Mouse (Mus musculus) midbrain, embryonic 16.5 days (tissue): ENCODE measurements around the gene Osbp. TPM values are rescaled to one million over a fixed set of nuclear protein-coding genes. Genes with fewer than 3 reads are reported as not detected.

Experiments
- ATAC-seq: fragments of 200-750 bp; cut with Nextera tagmentation; 2 replicates; pipeline ENCODE4 v1.8.0; 2017; ENCODE audit warnings: moderate TSS enrichment
- H3K27ac ChIP-seq: fragments of 300-500 bp; sonication (generic); 2 replicates; pipeline ENCODE4 v1.5.1; 2014; ENCODE audit warnings: mild to moderate bottlenecking, low read length, mixed read lengths
- H3K27me3 ChIP-seq: fragments of 300-500 bp; sonication (generic); 2 replicates; pipeline ENCODE4 v1.6.1; 2014; ENCODE audit warnings: low read depth, low read length, mixed read lengths; ENCODE audit not compliant: control insufficient read depth, insufficient read depth
- H3K36me3 ChIP-seq: fragments of 300-500 bp; sonication (generic); 2 replicates; pipeline ENCODE4 v1.6.1; 2014; ENCODE audit warnings: mild to moderate bottlenecking, low read length, moderate library complexity, mixed read lengths; ENCODE audit not compliant: control insufficient read depth, insufficient read depth
- H3K4me1 ChIP-seq: fragments of 300-500 bp; sonication (generic); 2 replicates; pipeline ENCODE4 v1.6.1; 2014; ENCODE audit warnings: mild to moderate bottlenecking, low read length, mixed read lengths; ENCODE audit not compliant: control insufficient read depth, insufficient read depth
- H3K4me2 ChIP-seq: fragments of 300-500 bp; sonication (generic); 2 replicates; pipeline ENCODE4 v1.6.1; 2014; ENCODE audit warnings: mild to moderate bottlenecking, low read length, mixed read lengths
- H3K4me3 ChIP-seq: fragments of 300-500 bp; sonication (generic); 2 replicates; pipeline ENCODE4 v1.5.1; 2014; ENCODE audit warnings: low read depth, mild to moderate bottlenecking, low read length, moderate library complexity, mixed read lengths
- H3K9ac ChIP-seq: fragments of 300-500 bp; sonication (generic); 2 replicates; pipeline ENCODE4 v1.6.1; 2014; ENCODE audit warnings: low read depth, low read length, mixed read lengths
- H3K9me3 ChIP-seq: fragments of 300-500 bp; sonication (generic); replicated peaks from 2 replicates; pipeline ENCODE4 v1.6.1; 2014; ENCODE audit warnings: mild to moderate bottlenecking, low read length, mixed read lengths; ENCODE audit not compliant: control insufficient read depth, poor library complexity, severe bottlenecking
- WGBS: fragments of 180-500 bp; shearing (Covaris S2); extraction: QIAGEN DNeasy Blood & Tissue Kit; methylation state at CpG from one replicate; pipeline ENCODE4 v1.1.7; 2014; 5-methylcytosine and 5-hydroxymethylcytosine counted together
- polyA plus RNA-seq: library from polyadenylated mRNA; unstranded; fragments of >200 nt; fragmentation: Nextera tagmentation; extraction: Ambion mirVana; gene quantifications from 2 replicates; pipeline ENCODE4 v1.2.1, GENCODE M21; 2015

The Osbp gene
- polyA plus RNA-seq, 1 experiment from 2014 or later, result 3.6 TPM

GRCm38 (mm10) chr19:11954206-11954605 is 11.5 kb upstream of the Osbp start:
- Histone ChIP-seq H3K4me3 (no peak overlapping the region), H3K9ac (no peak overlapping the region), H3K36me3 (no peaks in the 10 kb centered on the region), H3K4me2 (no peak overlapping the region), H3K27ac (no peak overlapping the region), H3K4me1 (no peaks in the 10 kb centered on the region), H3K9me3 (no peaks in the 10 kb centered on the region), H3K27me3 (no peaks in the 10 kb centered on the region)
- WGBS, result 53% methylated on average over 6 of the region's 6 CpGs
- ATAC-seq, result no peak

- no peak overlapping the region for H3K9ac ChIP-seq
- ATAC-seq, result no peak
- no peaks in the 10 kb centered on the region for H3K4me1 ChIP-seq
- no peak overlapping the region for H3K4me3 ChIP-seq
- WGBS, result 91% methylated on average over 5 of the region's 5 CpGs
- H3K27me3 ChIP-seq, result no peaks in the 10 kb centered on the region; the same call in 1 of the 2 replicates
- H3K27ac ChIP-seq, result no peak overlapping the region
- H3K4me2 ChIP-seq, result no peak overlapping the region
- no peaks in the 10 kb centered on the region for H3K9me3 ChIP-seq
- H3K36me3 ChIP-seq, result no peaks in the 10 kb centered on the region
Observed at GRCm38 (mm10) chr19:11956636-11957035, 9.1 kb upstream of the Osbp start.

- ATAC-seq, result no peak
- H3K27ac ChIP-seq, result no peak overlapping the region
- no peaks in the 10 kb centered on the region for H3K36me3 ChIP-seq
- no peak overlapping the region for H3K4me2 ChIP-seq
- H3K4me1 ChIP-seq, result no peaks in the 10 kb centered on the region
- H3K4me3 ChIP-seq, result no peak overlapping the region
- no peaks in the 10 kb centered on the region for H3K9me3 ChIP-seq
- 89% methylated on average over 5 of the region's 5 CpGs for WGBS
- no peak overlapping the region for H3K9ac ChIP-seq
- no peaks in the 10 kb centered on the region; the same call in 1 of the 2 replicates for H3K27me3 ChIP-seq
Observed at GRCm38 (mm10) chr19:11957396-11957795, 8.3 kb upstream of the Osbp start.

GRCm38 (mm10) chr19:11957846-11958245 is 7.9 kb upstream of the Osbp start:
- no peak overlapping the region for H3K4me3 ChIP-seq
- no peak overlapping the region for H3K9ac ChIP-seq
- H3K4me2 ChIP-seq, result no peak overlapping the region
- no peak overlapping the region for H3K27ac ChIP-seq
- H3K36me3 ChIP-seq, result no peaks in the 10 kb centered on the region
- no peaks in the 10 kb centered on the region for H3K4me1 ChIP-seq
- no peaks in the 10 kb centered on the region for H3K9me3 ChIP-seq
- ATAC-seq, result no peak
- WGBS, result 79% methylated on average over 8 of the region's 8 CpGs
- H3K27me3 ChIP-seq, result no peaks in the 10 kb centered on the region; the same call in 1 of the 2 replicates

- no peaks in the 10 kb centered on the region for H3K36me3 ChIP-seq
- H3K4me3 ChIP-seq, result peak overlapping the region; percentile 49; the same call in 1 of the 2 replicates
- peaks cover 13% of the 10 kb centered on the region for H3K4me1 ChIP-seq
- H3K9me3 ChIP-seq, result no peaks in the 10 kb centered on the region
- H3K4me2 ChIP-seq, result peak overlapping the region; percentile 68
- no peak overlapping the region; the same call in 1 of the 2 replicates for H3K27ac ChIP-seq
- no peaks in the 10 kb centered on the region; the same call in 1 of the 2 replicates for H3K27me3 ChIP-seq
- 100% methylated on average over 1 of the region's 1 CpGs for WGBS
- H3K9ac ChIP-seq, result no peak overlapping the region
- ATAC-seq, result no peak
Observed at GRCm38 (mm10) chr19:11964266-11964665, 1.5 kb upstream of the Osbp start.

GRCm38 (mm10) chr19:11966201-11966636 is 478 bp downstream of the Osbp start:
- peaks cover 13% of the 10 kb centered on the region for H3K4me1 ChIP-seq
- H3K4me2 ChIP-seq, result peak overlapping the region; percentile 68
- ATAC-seq, result peak; percentile 1
- no peaks in the 10 kb centered on the region for H3K9me3 ChIP-seq
- peak overlapping the region; percentile 87 for H3K9ac ChIP-seq
- no peaks in the 10 kb centered on the region; the same call in 1 of the 2 replicates for H3K36me3 ChIP-seq
- H3K27me3 ChIP-seq, result no peaks in the 10 kb centered on the region; the same call in 1 of the 2 replicates
- peak overlapping the region; percentile 84 for H3K27ac ChIP-seq
- under 1% methylated on average over 18 of the region's 18 CpGs for WGBS
- peak overlapping the region; percentile 90 for H3K4me3 ChIP-seq

GRCm38 (mm10) chr19:11969155-11970050 is 3.7 kb downstream of the Osbp start:
- no peaks in the 10 kb centered on the region for H3K27me3 ChIP-seq
- H3K9ac ChIP-seq, result no peak overlapping the region
- H3K4me3 ChIP-seq, result no peak overlapping the region
- no peaks in the 10 kb centered on the region for H3K9me3 ChIP-seq
- 78% methylated on average over 9 of the region's 9 CpGs for WGBS
- peaks cover 13% of the 10 kb centered on the region for H3K4me1 ChIP-seq
- H3K36me3 ChIP-seq, result peaks cover 21% of the 10 kb centered on the region
- H3K27ac ChIP-seq, result no peak overlapping the region
- no peak overlapping the region for H3K4me2 ChIP-seq
- ATAC-seq, result no peak

- H3K27ac ChIP-seq, result no peak overlapping the region
- H3K36me3 ChIP-seq, result peaks cover 38% of the 10 kb centered on the region
- WGBS, result 94% methylated on average over 13 of the region's 13 CpGs
- no peak overlapping the region for H3K4me2 ChIP-seq
- H3K4me1 ChIP-seq, result peaks cover 3% of the 10 kb centered on the region; the same call in 1 of the 2 replicates
- no peaks in the 10 kb centered on the region for H3K9me3 ChIP-seq
- no peak overlapping the region for H3K9ac ChIP-seq
- no peak for ATAC-seq
- H3K4me3 ChIP-seq, result no peak overlapping the region
- H3K27me3 ChIP-seq, result no peaks in the 10 kb centered on the region
Observed at GRCm38 (mm10) chr19:11973511-11974222, 7.9 kb downstream of the Osbp start.

GRCm38 (mm10) chr19:11974223-11974540 is 8.4 kb downstream of the Osbp start:
- H3K27me3 ChIP-seq, result no peaks in the 10 kb centered on the region
- no peak overlapping the region for H3K9ac ChIP-seq
- no peaks in the 10 kb centered on the region for H3K9me3 ChIP-seq
- H3K4me1 ChIP-seq, result peaks cover under 1% of the 10 kb centered on the region; the same call in 1 of the 2 replicates
- H3K27ac ChIP-seq, result no peak overlapping the region
- ATAC-seq, result no peak
- no peak overlapping the region for H3K4me3 ChIP-seq
- H3K36me3 ChIP-seq, result peaks cover 43% of the 10 kb centered on the region
- H3K4me2 ChIP-seq, result no peak overlapping the region
- WGBS, result 92% methylated on average over 2 of the region's 2 CpGs
